Mouse (Mus musculus): ENCODE results near the gene Hspb8. TPM values are rescaled to one million over a fixed set of nuclear protein-coding genes. Genes with fewer than 3 reads are reported as not detected.
"Not testable (repeated sequence)": the region's sequence is repeated elsewhere in the genome, so short reads cannot be mapped to it uniquely, and the experiment has no call there.

Gene Hspb8
- total RNA-seq, 2 experiments from 2014 or later = 188 to 208 TPM

GRCm38 (mm10) chr5:116434976-116435850 is 12.5 kb upstream of the Hspb8 start:
- no peak for DNase-seq (ENCODE audit: low spot score in 2 of 2)

- no peak for DNase-seq (ENCODE audit: low spot score in 2 of 2)
Measured at GRCm38 (mm10) chr5:116432871-116433270, 10.2 kb upstream of the Hspb8 start.

- no peak for DNase-seq (ENCODE audit: low spot score in 2 of 2)
Measured at GRCm38 (mm10) chr5:116426701-116427100, 4.0 kb upstream of the Hspb8 start.

GRCm38 (mm10) chr5:116425709-116426108 is 3.0 kb upstream of the Hspb8 start:
- not testable (repeated sequence) for DNase-seq (ENCODE audit: low spot score in 2 of 2)

- DNase-seq (ENCODE audit: low spot score in 2 of 2) = peak in 1 of 2 experiments; percentile 49
Measured at GRCm38 (mm10) chr5:116425273-116425672, 2.6 kb upstream of the Hspb8 start.

- no peak for DNase-seq (ENCODE audit: low spot score in 2 of 2)
Measured at GRCm38 (mm10) chr5:116423746-116424145, 1.1 kb upstream of the Hspb8 start.

GRCm38 (mm10) chr5:116421791-116422481 is 728 bp downstream of the Hspb8 start:
- DNase-seq (ENCODE audit: low spot score in 2 of 2) = peak in 1 of 2 experiments; percentile 24

- DNase-seq (ENCODE audit: low spot score in 2 of 2) = no peak
Measured at GRCm38 (mm10) chr5:116420759-116421225, 1.9 kb downstream of the Hspb8 start.

- no peak for DNase-seq (ENCODE audit: low spot score in 2 of 2)
Measured at GRCm38 (mm10) chr5:116420213-116420612, 2.5 kb downstream of the Hspb8 start.

GRCm38 (mm10) chr5:116419322-116420045 is 3.2 kb downstream of the Hspb8 start:
- DNase-seq (ENCODE audit: low spot score in 2 of 2) = no peak

GRCm38 (mm10) chr5:116416208-116416607 is 6.5 kb downstream of the Hspb8 start:
- DNase-seq (ENCODE audit: low spot score in 2 of 2) = no peak

GRCm38 (mm10) chr5:116409689-116410590 is 12.7 kb downstream of the Hspb8 start:
- no peak for DNase-seq (ENCODE audit: low spot score in 2 of 2)

- no peak for DNase-seq (ENCODE audit: low spot score in 2 of 2)
Measured at GRCm38 (mm10) chr5:116408965-116409364, 13.7 kb downstream of the Hspb8 start.

GRCm38 (mm10) chr5:116407936-116408335 is 14.7 kb downstream of the Hspb8 start:
- no peak for DNase-seq (ENCODE audit: low spot score in 2 of 2)

- DNase-seq (ENCODE audit: low spot score in 2 of 2) = no peak
Measured at GRCm38 (mm10) chr5:116407321-116407720, 15.3 kb downstream of the Hspb8 start.

GRCm38 (mm10) chr5:116406507-116406906 is 16.2 kb downstream of the Hspb8 start:
- no peak for DNase-seq (ENCODE audit: low spot score in 2 of 2)

GRCm38 (mm10) chr5:116405934-116406333 is 16.7 kb downstream of the Hspb8 start:
- DNase-seq (ENCODE audit: low spot score in 2 of 2) = no peak

- no peak for DNase-seq (ENCODE audit: low spot score in 2 of 2)
Measured at GRCm38 (mm10) chr5:116404063-116404462, 18.6 kb downstream of the Hspb8 start.

GRCm38 (mm10) chr5:116400801-116401200 is 21.9 kb downstream of the Hspb8 start:
- DNase-seq (ENCODE audit: low spot score in 2 of 2) = no peak

- no peak for DNase-seq (ENCODE audit: low spot score in 2 of 2)
Measured at GRCm38 (mm10) chr5:116400042-116400730, 22.5 kb downstream of the Hspb8 start.
